Mouse (Mus musculus) embryonic fibroblast, embryonic 13.5 days (primary cell): ENCODE results near the gene Clec18a.

Experiments used
- CTCF ChIP-seq: IDR thresholded peaks from 2 replicates; pipeline ENCODE4 v1.5.1; 2011; ENCODE audit warnings: mild to moderate bottlenecking, control low read depth, low read length, moderate library complexity, borderline replicate concordance; ENCODE audit not compliant: insufficient read depth
- POLR2A ChIP-seq: IDR thresholded peaks from 2 replicates; pipeline ENCODE4 v1.6.1; 2011; ENCODE audit warnings: low read depth, mild to moderate bottlenecking, control low read depth, low read length, moderate library complexity

GRCm38 (mm10) chr8:111079461-111079860 lies 12.8 kb downstream of the Clec18a start:
- TF ChIP-seq CTCF = no peak
- no peak for TF ChIP-seq POLR2A
